16 mouse cellular contexts compared by ENCODE assay signal in genomic region chr5:106671893-106672292, GRCm38 (mm10). TPM values are rescaled to one million over a fixed set of nuclear protein-coding genes. Genes with fewer than 3 reads are reported as not detected.
DNase-seq lines count a peak whose midpoint lies in the region; ATAC-seq and TF ChIP-seq lines count a peak whose summit lies in the region.
"Had no signal": no experiment of that assay in that cellular context is flagged by ENCODE, and none has a peak within 500 bp of the region (broad histone marks: within the 10 kb centered on the region; RNA-seq: fewer than 3 reads in every experiment).

No protein-coding gene starts in this region.

- H3K27me3 ChIP-seq in intestine, embryonic 16.5 days (replicated peaks; ENCODE audit: control insufficient read depth, insufficient read depth, low read length): no peaks in the 10 kb centered on the region
- H3K27me3 ChIP-seq in intestine, embryonic 15.5 days (replicated peaks): no peaks in the 10 kb centered on the region
- no peaks in the 10 kb centered on the region for H3K27me3 ChIP-seq in lung, embryonic 14.5 days (ENCODE audit: insufficient read depth, low read length)
- H3K27me3 ChIP-seq: hindbrain, embryonic 13.5 days; limb, embryonic 15.5 days had no signal

- H3K9ac ChIP-seq in intestine, embryonic 16.5 days (ENCODE audit: low read depth, low read length): no peak overlapping the region
- H3K9ac ChIP-seq in intestine, embryonic 15.5 days: no peak overlapping the region
- no peak overlapping the region for H3K9ac ChIP-seq in lung, embryonic 14.5 days
- H3K9ac ChIP-seq: hindbrain, embryonic 13.5 days; limb, embryonic 15.5 days had no signal

- H3K4me2 ChIP-seq in intestine, embryonic 16.5 days (ENCODE audit: low read depth, low read length): no peak overlapping the region
- no peak overlapping the region for H3K4me2 ChIP-seq in intestine, embryonic 15.5 days (replicated peaks)
- no peak overlapping the region for H3K4me2 ChIP-seq in lung, embryonic 14.5 days
- H3K4me2 ChIP-seq: hindbrain, embryonic 13.5 days; limb, embryonic 15.5 days had no signal

- ATAC-seq in intestine, embryonic 16.5 days: peak; percentile 64
- no peak for ATAC-seq in intestine, embryonic 15.5 days
- no peak; the same call in 1 of the 2 replicates for ATAC-seq in lung, embryonic 14.5 days (ENCODE audit: insufficient read depth)

- H3K4me1 ChIP-seq in intestine, embryonic 16.5 days (ENCODE audit: control insufficient read depth, insufficient read depth, low read length): no peaks in the 10 kb centered on the region
- no peaks in the 10 kb centered on the region for H3K4me1 ChIP-seq in intestine, embryonic 15.5 days (replicated peaks)
- no peaks in the 10 kb centered on the region for H3K4me1 ChIP-seq in lung, embryonic 14.5 days (ENCODE audit: insufficient read depth)
- H3K4me1 ChIP-seq: embryonic facial prominence, embryonic 10.5 days; hindbrain, embryonic 13.5 days; limb, embryonic 15.5 days had no signal

- H3K4me3 ChIP-seq in intestine, embryonic 16.5 days (ENCODE audit: low read length): no peak overlapping the region
- H3K4me3 ChIP-seq in intestine, embryonic 15.5 days (replicated peaks): no peak overlapping the region
- H3K4me3 ChIP-seq in lung, embryonic 14.5 days (ENCODE audit: low read depth, low read length): no peak overlapping the region
- H3K4me3 ChIP-seq: embryonic facial prominence, embryonic 10.5 days; hindbrain, embryonic 13.5 days; limb, embryonic 15.5 days had no signal

- no peak for TF ChIP-seq CTCF in lung, embryonic 14.5 days (IDR thresholded peaks at IDR 0.05; ENCODE audit: low read depth)

- intact Hi-C loops in heart, postnatal 36 days (cut with DNase I): no loop called here

- 62% methylated on average over 3 of the region's 3 CpGs for WGBS in intestine, embryonic 16.5 days
- 58% methylated on average over 3 of the region's 3 CpGs for WGBS in intestine, embryonic 15.5 days
- WGBS in lung, embryonic 14.5 days: 56% methylated on average over 3 of the region's 3 CpGs

- no peak overlapping the region for H3K27ac ChIP-seq in intestine, embryonic 16.5 days (ENCODE audit: low read length)
- no peak overlapping the region for H3K27ac ChIP-seq in intestine, embryonic 15.5 days
- H3K27ac ChIP-seq in lung, embryonic 14.5 days (ENCODE audit: low read depth): no peak overlapping the region
- H3K27ac ChIP-seq: embryonic facial prominence, embryonic 10.5 days; hindbrain, embryonic 13.5 days; limb, embryonic 15.5 days had no signal

- H3K9me3 ChIP-seq in intestine, embryonic 16.5 days (ENCODE audit: control insufficient read depth, low read length): no peaks in the 10 kb centered on the region
- H3K9me3 ChIP-seq in intestine, embryonic 15.5 days: no peaks in the 10 kb centered on the region
- no peaks in the 10 kb centered on the region for H3K9me3 ChIP-seq in lung, embryonic 14.5 days (ENCODE audit: low read depth, low read length)
- H3K9me3 ChIP-seq: hindbrain, embryonic 13.5 days; limb, embryonic 15.5 days had no signal

- peak; percentile 91 for DNase-seq in heart, adult 11 months
- no peak for DNase-seq in heart, postnatal 36 days
- peak; percentile 38 for DNase-seq in lung, embryonic 14.5 days
- DNase-seq in lung, postnatal 4 days: no peak
- DNase-seq in lung, postnatal 14 days: peak; percentile 15
- DNase-seq in left cerebral cortex, adult 18-20 months (ENCODE audit: low spot score in 2 of 2): no peak
- DNase-seq: adrenal gland, postnatal 10 days; cerebellum, adult 9-10 months; kidney, postnatal 25 days; midbrain, embryonic 14.5 days; thymus, adult 18-20 months had no signal

- H3K36me3 ChIP-seq in intestine, embryonic 16.5 days (ENCODE audit: control insufficient read depth, insufficient read depth, low read length): no peaks in the 10 kb centered on the region; the same call in 1 of the 2 replicates
- H3K36me3 ChIP-seq in intestine, embryonic 15.5 days: 0 out of 2 replicates have a peak, but pooled peaks cover 3% of the 10 kb centered on the region
- H3K36me3 ChIP-seq in lung, embryonic 14.5 days (ENCODE audit: insufficient read depth): peaks cover 6% of the 10 kb centered on the region; the same call in 1 of the 2 replicates
- H3K36me3 ChIP-seq: limb, embryonic 15.5 days had no signal

RNA-seq across cellular contexts. Expression of gene Zfp644, which starts 25.2 kb away (rescaled TPM):
- total RNA-seq in heart, postnatal 36 days (2021): 10 to 100 TPM; 53.8 to 59.8 TPM
- polyA plus RNA-seq in intestine, embryonic 16.5 days (2015; fragmentation: Nextera tagmentation; extraction: Ambion mirVana): 35.8 and 36.3 TPM in 2 replicates
- 41.8 and 55.7 TPM in 2 replicates for polyA plus RNA-seq in intestine, embryonic 15.5 days (2015; fragmentation: Nextera tagmentation; extraction: Ambion mirVana)
- polyA plus RNA-seq in lung, embryonic 14.5 days (2014; fragmentation: Nextera tagmentation; extraction: Ambion mirVana): 89.9 and 93.2 TPM in 2 replicates
- total RNA-seq in left cerebral cortex, adult 18-20 months (2021): 100 to 1,000 TPM; 125 to 129 TPM

Comparison
In these comparisons a context has a peak if more than half of its experiments do, and no peak if none do; other contexts are left out.
1. DNase-seq: peak in heart, adult 11 months (single experiment), lung, embryonic 14.5 days (single experiment) and lung, postnatal 14 days (single experiment); none in heart, postnatal 36 days (0 of 2), lung, postnatal 4 days (0 of 2) and left cerebral cortex, adult 18-20 months (0 of 2).